Mouse (Mus musculus): ENCODE results near the gene Gpr176. TPM values are rescaled to one million over a fixed set of nuclear protein-coding genes. Genes with fewer than 3 reads are reported as not detected.

Gpr176 gene
- polyA plus RNA-seq, 1 experiment = 0.39 TPM

DNA sequence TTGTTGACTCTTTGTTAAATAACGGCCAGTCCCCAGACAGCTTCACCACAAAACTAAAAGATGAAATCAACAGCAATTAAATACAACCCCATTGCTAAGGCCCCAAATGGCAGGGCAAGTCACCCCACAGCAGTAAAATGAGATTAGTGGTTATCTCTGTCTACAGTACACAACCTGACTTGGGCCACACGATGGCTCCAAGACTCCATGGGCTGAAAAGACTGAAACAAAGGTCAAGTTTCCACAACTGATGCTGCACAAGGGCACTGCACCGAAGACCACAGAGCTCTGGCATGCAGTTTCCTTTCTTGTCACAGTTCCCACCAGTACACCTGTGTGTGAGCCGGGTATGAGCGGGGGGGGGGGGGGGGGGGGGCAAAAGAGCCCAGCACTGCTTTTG lies 50.6 kb downstream of the Gpr176 start:
- H3K27me3 ChIP-seq (ENCODE audit: control insufficient read depth, insufficient read depth, low read length, poor library complexity, severe bottlenecking) = no peaks in the 10 kb centered on the region
- no peak overlapping the region for H3K9ac ChIP-seq (ENCODE audit: low read depth, poor library complexity, severe bottlenecking)
- no peaks in the 10 kb centered on the region for H3K9me3 ChIP-seq (replicated peaks; ENCODE audit: control insufficient read depth, insufficient read depth, low read length, poor library complexity, severe bottlenecking)
- no peak overlapping the region for H3K4me3 ChIP-seq (ENCODE audit: low read depth, low read length)
- H3K27ac ChIP-seq (ENCODE audit: insufficient read depth, low read length) = no peak overlapping the region
- H3K4me1 ChIP-seq (ENCODE audit: control insufficient read depth, insufficient read depth, low read length) = no peaks in the 10 kb centered on the region
- TF ChIP-seq CTCF (IDR thresholded peaks at IDR 0.05; ENCODE audit: low read depth, low read length) = no peak
- TF ChIP-seq POLR2A (IDR thresholded peaks at IDR 0.05; ENCODE audit: insufficient read depth, low read length) = no peak
- TF ChIP-seq EP300 (IDR thresholded peaks at IDR 0.05; ENCODE audit: insufficient read depth, low read depth, low read length) = no peak
- no peaks in the 10 kb centered on the region for H3K36me3 ChIP-seq (ENCODE audit: control insufficient read depth, insufficient read depth, low read length, poor library complexity, severe bottlenecking)

DNA sequence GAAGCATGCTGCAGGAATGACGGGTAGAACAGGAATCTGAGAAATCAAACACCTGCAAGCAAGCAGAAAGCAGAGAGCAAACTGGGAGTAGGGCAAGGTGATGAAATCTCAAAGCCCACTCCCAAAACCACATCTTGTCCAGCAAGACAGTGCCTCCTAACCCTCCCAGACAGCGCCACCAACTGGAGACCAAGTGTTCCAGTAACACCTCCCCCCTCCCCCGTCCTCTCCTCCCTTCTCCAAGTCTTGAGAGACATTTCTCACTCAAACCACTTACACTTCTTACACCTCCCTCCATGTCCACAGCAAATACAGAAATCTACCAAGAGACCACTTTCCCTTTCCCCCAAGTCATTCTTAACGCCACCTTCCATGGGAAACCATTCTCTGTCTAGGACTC lies 51.4 kb downstream of the Gpr176 start:
- Histone ChIP-seq H3K4me3 (ENCODE audit: low read depth, low read length) (no peak overlapping the region), H3K27me3 (ENCODE audit: control insufficient read depth, insufficient read depth, low read length, poor library complexity, severe bottlenecking) (no peaks in the 10 kb centered on the region), H3K4me1 (ENCODE audit: control insufficient read depth, insufficient read depth, low read length) (no peaks in the 10 kb centered on the region), H3K36me3 (ENCODE audit: control insufficient read depth, insufficient read depth, low read length, poor library complexity, severe bottlenecking) (no peaks in the 10 kb centered on the region), H3K27ac (ENCODE audit: insufficient read depth, low read length) (no peak overlapping the region), H3K9me3 (replicated peaks; ENCODE audit: control insufficient read depth, insufficient read depth, low read length, poor library complexity, severe bottlenecking) (no peaks in the 10 kb centered on the region), H3K9ac (ENCODE audit: low read depth, poor library complexity, severe bottlenecking) (no peak overlapping the region)
- TF ChIP-seq CTCF (IDR thresholded peaks at IDR 0.05; ENCODE audit: low read depth, low read length) (peak; percentile 52), POLR2A (IDR thresholded peaks at IDR 0.05; ENCODE audit: insufficient read depth, low read length) (no peak), EP300 (IDR thresholded peaks at IDR 0.05; ENCODE audit: insufficient read depth, low read depth, low read length) (no peak)

DNA sequence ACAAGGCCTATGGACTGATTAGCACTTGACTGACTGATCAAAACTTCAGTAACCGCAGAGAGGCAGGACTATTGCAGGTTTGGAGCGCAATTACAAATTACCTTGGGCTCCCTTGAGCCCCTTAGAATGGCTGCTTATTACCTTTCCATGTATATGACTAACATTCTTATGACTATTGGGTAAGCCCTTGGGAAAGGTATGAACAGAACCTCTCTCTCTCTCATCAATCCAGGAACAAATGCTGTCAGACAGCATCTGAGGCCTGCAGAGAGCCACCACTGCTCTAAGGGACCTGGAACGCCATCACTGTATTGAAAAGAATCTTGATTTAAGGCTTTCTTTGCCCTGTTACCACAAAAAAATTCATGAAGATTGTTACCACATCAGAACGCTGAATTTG lies 52.1 kb downstream of the Gpr176 start:
- no peak overlapping the region for H3K27ac ChIP-seq (ENCODE audit: insufficient read depth, low read length)
- H3K4me3 ChIP-seq (ENCODE audit: low read depth, low read length) = no peak overlapping the region
- no peaks in the 10 kb centered on the region for H3K4me1 ChIP-seq (ENCODE audit: control insufficient read depth, insufficient read depth, low read length)
- TF ChIP-seq CTCF (IDR thresholded peaks at IDR 0.05; ENCODE audit: low read depth, low read length) (no peak), EP300 (IDR thresholded peaks at IDR 0.05; ENCODE audit: insufficient read depth, low read depth, low read length) (no peak), POLR2A (IDR thresholded peaks at IDR 0.05; ENCODE audit: insufficient read depth, low read length) (no peak)
- no peaks in the 10 kb centered on the region for H3K27me3 ChIP-seq (ENCODE audit: control insufficient read depth, insufficient read depth, low read length, poor library complexity, severe bottlenecking)
- H3K9ac ChIP-seq (ENCODE audit: low read depth, poor library complexity, severe bottlenecking) = no peak overlapping the region
- no peaks in the 10 kb centered on the region for H3K36me3 ChIP-seq (ENCODE audit: control insufficient read depth, insufficient read depth, low read length, poor library complexity, severe bottlenecking)
- H3K9me3 ChIP-seq (replicated peaks; ENCODE audit: control insufficient read depth, insufficient read depth, low read length, poor library complexity, severe bottlenecking) = no peaks in the 10 kb centered on the region

DNA sequence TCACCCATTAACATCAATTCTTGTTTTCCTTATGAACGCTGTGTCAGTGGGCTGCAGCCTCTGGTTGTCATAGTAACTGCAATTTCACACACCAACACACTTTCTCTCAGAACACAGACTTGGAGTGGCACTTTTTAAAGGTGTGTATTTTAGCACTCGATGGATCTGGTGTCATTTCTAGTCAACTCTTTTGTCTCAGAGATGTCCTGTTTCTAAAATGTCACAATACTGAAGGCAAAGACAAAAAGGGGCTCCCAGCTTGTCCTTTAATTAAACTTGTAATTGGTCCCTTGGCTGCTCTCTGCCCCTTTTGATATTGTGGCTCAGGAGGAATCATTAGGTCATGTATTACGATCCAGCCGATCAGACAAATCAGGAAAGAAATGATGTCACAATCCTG lies 52.7 kb downstream of the Gpr176 start:
- no peaks in the 10 kb centered on the region for H3K27me3 ChIP-seq (ENCODE audit: control insufficient read depth, insufficient read depth, low read length, poor library complexity, severe bottlenecking)
- TF ChIP-seq EP300 (IDR thresholded peaks at IDR 0.05; ENCODE audit: insufficient read depth, low read depth, low read length) (no peak), CTCF (IDR thresholded peaks at IDR 0.05; ENCODE audit: low read depth, low read length) (no peak), POLR2A (IDR thresholded peaks at IDR 0.05; ENCODE audit: insufficient read depth, low read length) (no peak)
- peaks cover 1% of the 10 kb centered on the region for H3K4me1 ChIP-seq (ENCODE audit: control insufficient read depth, insufficient read depth, low read length)
- H3K9ac ChIP-seq (ENCODE audit: low read depth, poor library complexity, severe bottlenecking) = no peak overlapping the region
- no peak overlapping the region for H3K4me3 ChIP-seq (ENCODE audit: low read depth, low read length)
- H3K9me3 ChIP-seq (replicated peaks; ENCODE audit: control insufficient read depth, insufficient read depth, low read length, poor library complexity, severe bottlenecking) = no peaks in the 10 kb centered on the region
- H3K36me3 ChIP-seq (ENCODE audit: control insufficient read depth, insufficient read depth, low read length, poor library complexity, severe bottlenecking) = no peaks in the 10 kb centered on the region
- no peak overlapping the region for H3K27ac ChIP-seq (ENCODE audit: insufficient read depth, low read length)

DNA sequence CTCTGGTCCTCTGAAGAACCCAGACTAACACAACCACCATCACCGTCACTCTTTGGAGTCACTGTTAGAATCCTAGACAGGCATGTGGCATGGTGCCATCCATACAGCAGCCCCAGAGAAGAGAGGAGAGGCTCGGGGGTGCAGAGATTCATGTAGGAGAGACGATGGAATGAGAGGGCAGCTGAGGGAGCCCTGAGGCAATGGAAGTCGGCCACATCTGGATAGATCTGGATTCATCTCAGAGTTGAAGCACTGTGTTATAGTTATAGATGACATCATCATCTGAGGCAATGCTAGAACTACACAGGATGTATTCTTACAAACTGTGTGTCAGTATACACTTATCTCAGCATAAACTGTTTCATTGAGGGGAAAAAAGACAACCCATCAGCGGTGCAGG lies 54.0 kb downstream of the Gpr176 start:
- Histone ChIP-seq H3K36me3 (ENCODE audit: control insufficient read depth, insufficient read depth, low read length, poor library complexity, severe bottlenecking) (no peaks in the 10 kb centered on the region), H3K9me3 (replicated peaks; ENCODE audit: control insufficient read depth, insufficient read depth, low read length, poor library complexity, severe bottlenecking) (no peaks in the 10 kb centered on the region), H3K9ac (ENCODE audit: low read depth, poor library complexity, severe bottlenecking) (no peak overlapping the region), H3K4me3 (ENCODE audit: low read depth, low read length) (no peak overlapping the region), H3K27ac (ENCODE audit: insufficient read depth, low read length) (no peak overlapping the region), H3K4me1 (ENCODE audit: control insufficient read depth, insufficient read depth, low read length) (peaks cover 1% of the 10 kb centered on the region), H3K27me3 (ENCODE audit: control insufficient read depth, insufficient read depth, low read length, poor library complexity, severe bottlenecking) (no peaks in the 10 kb centered on the region)
- TF ChIP-seq CTCF (IDR thresholded peaks at IDR 0.05; ENCODE audit: low read depth, low read length) (no peak), POLR2A (IDR thresholded peaks at IDR 0.05; ENCODE audit: insufficient read depth, low read length) (no peak), EP300 (IDR thresholded peaks at IDR 0.05; ENCODE audit: insufficient read depth, low read depth, low read length) (no peak)

DNA sequence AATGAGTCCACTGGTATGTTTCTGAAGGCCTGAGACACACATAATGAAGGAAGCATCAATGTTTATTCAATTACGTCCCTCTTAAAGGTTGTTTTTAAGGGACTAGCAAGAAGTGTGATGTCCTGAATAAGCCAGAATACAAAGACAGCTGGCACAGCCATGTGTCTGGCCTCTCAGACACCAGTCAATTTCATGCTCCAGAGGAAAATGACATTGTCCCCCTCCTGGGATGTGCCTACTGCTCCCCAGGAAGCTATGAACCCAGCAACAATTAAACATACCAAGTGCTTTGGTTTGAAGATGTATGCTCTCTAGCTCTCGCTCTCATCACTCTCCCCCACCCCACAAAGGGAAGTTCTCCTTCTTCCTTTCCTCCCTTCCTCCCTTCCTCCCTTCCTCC lies 56.3 kb downstream of the Gpr176 start:
- Histone ChIP-seq H3K27me3 (ENCODE audit: control insufficient read depth, insufficient read depth, low read length, poor library complexity, severe bottlenecking) (no peaks in the 10 kb centered on the region), H3K36me3 (ENCODE audit: control insufficient read depth, insufficient read depth, low read length, poor library complexity, severe bottlenecking) (no peaks in the 10 kb centered on the region), H3K4me3 (ENCODE audit: low read depth, low read length) (no peak overlapping the region), H3K9me3 (replicated peaks; ENCODE audit: control insufficient read depth, insufficient read depth, low read length, poor library complexity, severe bottlenecking) (no peaks in the 10 kb centered on the region), H3K4me1 (ENCODE audit: control insufficient read depth, insufficient read depth, low read length) (peaks cover 1% of the 10 kb centered on the region), H3K9ac (ENCODE audit: low read depth, poor library complexity, severe bottlenecking) (no peak overlapping the region), H3K27ac (ENCODE audit: insufficient read depth, low read length) (no peak overlapping the region)
- TF ChIP-seq POLR2A (IDR thresholded peaks at IDR 0.05; ENCODE audit: insufficient read depth, low read length) = no peak
- no peak for TF ChIP-seq EP300 (IDR thresholded peaks at IDR 0.05; ENCODE audit: insufficient read depth, low read depth, low read length)
- TF ChIP-seq CTCF (IDR thresholded peaks at IDR 0.05; ENCODE audit: low read depth, low read length) = no peak
